Comparison of ENCODE assay signal across 8 mouse cellular contexts in the genomic region with DNA sequence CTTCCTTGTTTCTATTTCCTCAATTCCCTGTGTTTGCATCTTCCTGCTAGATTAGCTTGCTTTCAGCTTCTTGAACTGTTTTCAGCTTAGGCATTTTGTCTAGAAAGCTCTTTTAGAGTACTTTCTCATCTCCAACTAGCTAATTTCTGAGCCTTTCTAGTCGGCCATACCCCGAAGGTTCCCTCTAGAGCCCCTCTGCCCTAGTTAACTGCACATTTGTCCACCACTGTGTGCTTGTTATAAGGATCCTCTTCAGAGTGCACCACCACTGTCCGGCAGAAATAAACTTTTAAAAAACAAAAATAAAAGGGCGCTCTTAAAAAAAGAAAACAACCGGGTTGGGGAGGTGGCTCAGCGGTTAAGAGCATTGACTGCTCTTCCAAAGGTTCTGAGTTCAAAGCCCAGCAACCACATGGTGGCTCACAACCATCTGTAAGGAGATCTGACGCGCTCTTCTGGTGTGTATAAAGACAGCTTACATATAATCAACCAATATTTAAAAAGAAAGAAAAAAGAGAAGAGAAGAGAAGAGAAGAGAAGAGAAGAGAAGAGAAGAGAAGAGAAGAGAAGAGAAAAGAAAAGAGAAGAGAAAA. TPM values are rescaled to one million over a fixed set of nuclear protein-coding genes. Genes with fewer than 3 reads are reported as not detected.
DNase-seq lines count a peak whose midpoint lies in the region; ATAC-seq and TF ChIP-seq lines count a peak whose summit lies in the region.

No protein-coding gene starts in this region.

- ATAC-seq in liver, embryonic 12.5 days: no peak; the same call in 1 of the 2 replicates

- 7% methylated on average over 8 of the region's 8 CpGs for WGBS in thymus, adult 2 months
- 8% methylated on average over 8 of the region's 8 CpGs for WGBS in liver, embryonic 12.5 days (ENCODE audit: insufficient replicate concordance)

- TF ChIP-seq CTCF in thymus, adult 2 months (IDR thresholded peaks at IDR 0.05; ENCODE audit: borderline replicate concordance, control insufficient read depth, extremely low read depth, insufficient read depth, low read length, poor library complexity): no peak

- peak; percentile 13 for DNase-seq in embryo, embryonic 9.5 days (ENCODE audit: extremely low spot score)
- no peak for DNase-seq in embryo, embryonic 10 days (ENCODE audit: low spot score)
- no peak for DNase-seq in thymus, adult 2 months
- no peak for DNase-seq in thymus, postnatal 25 days
- DNase-seq in adrenal gland, adult 8-10 months: no peak
- DNase-seq in kidney, postnatal 4 days: no peak
- DNase-seq in thymus, postnatal 10 days (ENCODE audit: low spot score in 2 of 2): no peak

- TF ChIP-seq POLR2A in thymus, adult 2 months (IDR thresholded peaks at IDR 0.05; ENCODE audit: control insufficient read depth, extremely low read depth, insufficient read depth, low read length, poor library complexity): no peak

- H3K27ac ChIP-seq in thymus, adult 2 months (ENCODE audit: control insufficient read depth, insufficient read depth, low read length): no peak overlapping the region
- peak overlapping the region; percentile 64 for H3K27ac ChIP-seq in liver, embryonic 12.5 days

- no peaks in the 10 kb centered on the region for H3K27me3 ChIP-seq in thymus, adult 2 months (ENCODE audit: control insufficient read depth, insufficient read depth, low read length)
- H3K27me3 ChIP-seq in liver, embryonic 12.5 days (replicated peaks): no peaks in the 10 kb centered on the region

- H3K4me3 ChIP-seq in thymus, adult 2 months (ENCODE audit: control insufficient read depth, insufficient read depth, low read length): peak overlapping the region; percentile 79
- H3K4me3 ChIP-seq in liver, embryonic 12.5 days: peak overlapping the region; percentile 88

- peaks cover 4% of the 10 kb centered on the region; the same call in 1 of the 2 replicates for H3K4me1 ChIP-seq in thymus, adult 2 months (replicated peaks; ENCODE audit: control insufficient read depth, insufficient read depth, low read length)
- H3K4me1 ChIP-seq in liver, embryonic 12.5 days: peaks cover 34% of the 10 kb centered on the region

- peak overlapping the region; percentile 74 for H3K4me2 ChIP-seq in liver, embryonic 12.5 days

- H3K9me3 ChIP-seq in liver, embryonic 12.5 days (replicated peaks): no peaks in the 10 kb centered on the region

- H3K9ac ChIP-seq in liver, embryonic 12.5 days: peak overlapping the region; percentile 82

- no peaks in the 10 kb centered on the region for H3K36me3 ChIP-seq in thymus, adult 2 months (ENCODE audit: control insufficient read depth, insufficient read depth, low read length)
- H3K36me3 ChIP-seq in liver, embryonic 12.5 days: peaks cover 36% of the 10 kb centered on the region

RNA-seq across cellular contexts. Expression of a gene that starts 0.6 kb away (rescaled TPM):
- polyA plus RNA-seq in thymus, adult 2 months (2012; rRNA removed): 21.1 and 28.5 TPM in 2 replicates
- polyA plus RNA-seq in liver, embryonic 12.5 days (2016; fragmentation: Nextera tagmentation; extraction: Ambion mirVana): 57.7 and 59.0 TPM in 2 replicates
- 1 to 10 TPM; 2.0 to 7.3 (median 5.1) TPM for total RNA-seq in adrenal gland, adult 8-10 months (2022)

RNA-seq across cellular contexts. Expression of a gene that starts 36.1 kb away (rescaled TPM):
- polyA plus RNA-seq in thymus, adult 2 months (2012; rRNA removed): 1.5 and 2.6 TPM in 2 replicates
- polyA plus RNA-seq in liver, embryonic 12.5 days (2016; fragmentation: Nextera tagmentation; extraction: Ambion mirVana): not detected in 2 replicates
- total RNA-seq in adrenal gland, adult 8-10 months (2022): not detected

RNA-seq across cellular contexts. Expression of a gene that starts 51.9 kb away (rescaled TPM):
- polyA plus RNA-seq in thymus, adult 2 months (2012; rRNA removed): 1.4 TPM in 2 replicates
- polyA plus RNA-seq in liver, embryonic 12.5 days (2016; fragmentation: Nextera tagmentation; extraction: Ambion mirVana): 18.5 and 18.7 TPM in 2 replicates
- total RNA-seq in adrenal gland, adult 8-10 months (2022): 100 to 1,000 TPM in 2 of 4 experiments, 10 to 100 TPM in 2; 75.5 to 187 (median 117) TPM
